Mouse (Mus musculus): ENCODE measurements around the gene Phlpp1. TPM values are rescaled to one million over a fixed set of nuclear protein-coding genes. Genes with fewer than 3 reads are reported as not detected.

Phlpp1 gene
- total and polyA plus RNA-seq, 3 experiments: 5.0 to 9.4 TPM; not detected in 1

DNA sequence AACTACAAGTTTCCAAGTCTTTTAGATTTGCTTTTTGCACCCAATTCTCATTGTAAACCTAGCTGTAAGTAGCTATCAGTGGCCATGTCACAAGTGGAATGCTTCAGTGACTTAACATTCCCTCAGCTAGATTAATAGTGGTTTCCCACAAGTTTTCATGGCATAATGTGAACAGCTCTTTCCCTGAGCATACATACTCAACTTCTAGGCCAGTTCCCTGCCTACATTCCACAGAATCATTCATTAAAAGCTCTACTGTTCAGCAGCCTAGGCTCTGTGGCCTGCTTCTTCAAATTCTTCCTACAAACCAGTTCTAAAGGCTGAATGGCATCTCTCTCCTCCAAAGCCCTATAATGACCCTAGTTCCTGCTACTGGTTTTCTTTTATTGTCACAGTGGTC is 65.4 kb downstream of the Phlpp1 start:
- peaks cover 3 to 5% of the 10 kb centered on the region in 2 experiments; a peak in 3 of 4 replicates for H3K4me1 ChIP-seq (ENCODE audit: control insufficient read depth in 1 of 2, insufficient read depth in 2 of 2, low read length in 2 of 2)
- DNase-seq (ENCODE audit: low read depth, low spot score): no peak

DNA sequence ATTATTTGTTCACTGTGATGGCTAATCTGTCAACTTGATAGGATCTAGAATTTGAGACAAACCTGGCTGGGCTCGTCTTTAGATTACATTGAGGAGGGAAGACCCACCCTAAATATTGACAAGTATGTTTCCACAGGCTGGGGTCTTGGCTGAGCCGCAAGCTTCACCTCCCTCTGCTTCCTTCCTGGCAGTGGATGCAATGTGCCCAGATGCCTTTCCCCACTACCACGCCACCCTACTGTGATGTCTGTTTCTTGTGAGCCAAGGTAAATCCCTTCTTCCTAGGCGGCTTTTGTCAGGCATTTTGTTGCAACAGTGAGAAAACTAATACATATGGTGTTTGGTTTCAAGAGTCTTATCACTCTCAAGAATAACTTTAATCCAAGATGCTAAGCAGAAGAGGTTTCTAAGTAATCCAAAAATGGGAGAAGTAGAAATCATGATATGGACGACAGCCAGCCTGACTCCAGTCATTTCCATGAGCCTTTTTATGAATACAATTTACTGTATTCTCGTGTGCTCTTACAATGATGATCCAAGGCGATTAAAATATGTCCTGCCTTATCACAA is 68.6 kb downstream of the Phlpp1 start:
- Histone ChIP-seq H3K27ac (ENCODE audit: control insufficient read depth, low read depth, low read length) (no peak overlapping the region), H3K9me3 (replicated peaks; ENCODE audit: insufficient read depth, low read length) (no peaks in the 10 kb centered on the region), H3K4me3 (ENCODE audit: control insufficient read depth in 1 of 2, insufficient read depth in 1 of 2, low read depth in 2 of 2, low read length in 2 of 2) (no peak overlapping the region), H3K9ac (ENCODE audit: control insufficient read depth, low read depth, low read length, poor library complexity, severe bottlenecking) (no peak overlapping the region), H3K79me2 (ENCODE audit: control insufficient read depth, insufficient read depth, low read length, poor library complexity) (no peaks in the 10 kb centered on the region), H3K36me3 (ENCODE audit: control insufficient read depth in 1 of 2, insufficient read depth in 2 of 2, low read length in 2 of 2) (no peaks in the 10 kb centered on the region), H3K4me1 (ENCODE audit: control insufficient read depth in 1 of 2, insufficient read depth in 2 of 2, low read length in 2 of 2) (no peaks in the 10 kb centered on the region), H3K27me3 (ENCODE audit: control insufficient read depth in 1 of 2, insufficient read depth in 2 of 2, low read length in 2 of 2) (no peaks in the 10 kb centered on the region)
- TF ChIP-seq POLR2AphosphoS5 (IDR thresholded peaks at IDR 0.05; ENCODE audit: borderline replicate concordance, low read depth, low read length) (no peak), ZKSCAN1 (IDR thresholded peaks at IDR 0.05; ENCODE audit: low read depth, low read length) (no peak), SIN3A (IDR thresholded peaks at IDR 0.05; ENCODE audit: low read length) (no peak), BHLHE40 (IDR thresholded peaks at IDR 0.05; ENCODE audit: borderline replicate concordance, low read depth, low read length) (no peak)
- DNase-seq (ENCODE audit: low read depth, low spot score): no peak

More for the DNA sequence above, 65.4 kb downstream of the Phlpp1 start:
- Histone ChIP-seq H3K36me3 (ENCODE audit: control insufficient read depth in 1 of 2, insufficient read depth in 2 of 2, low read length in 2 of 2) (peaks cover 0 to 2% of the 10 kb centered on the region in 2 experiments; a peak in 1 of 4 replicates), H3K27ac (ENCODE audit: control insufficient read depth, low read depth, low read length) (no peak overlapping the region), H3K27me3 (ENCODE audit: control insufficient read depth in 1 of 2, insufficient read depth in 2 of 2, low read length in 2 of 2) (no peaks in the 10 kb centered on the region), H3K79me2 (ENCODE audit: control insufficient read depth, insufficient read depth, low read length, poor library complexity) (0 out of 2 replicates have a peak, but pooled peaks cover 2% of the 10 kb centered on the region), H3K9me3 (replicated peaks; ENCODE audit: insufficient read depth, low read length) (no peaks in the 10 kb centered on the region), H3K9ac (ENCODE audit: control insufficient read depth, low read depth, low read length, poor library complexity, severe bottlenecking) (no peak overlapping the region), H3K4me3 (ENCODE audit: control insufficient read depth in 1 of 2, insufficient read depth in 1 of 2, low read depth in 2 of 2, low read length in 2 of 2) (no peak overlapping the region)
- TF ChIP-seq KAT2A (conservative IDR thresholded peaks at IDR 0.05; ENCODE audit: low read depth, low read length): no peak
- TF ChIP-seq GABPA (IDR thresholded peaks at IDR 0.05; ENCODE audit: low read depth, low read length): no peak
- no peak for TF ChIP-seq MEF2A (IDR thresholded peaks at IDR 0.05; ENCODE audit: extremely low read depth, insufficient replicate concordance, low read depth, low read length, poor library complexity, severe bottlenecking)
- no peak for TF ChIP-seq ZKSCAN1 (IDR thresholded peaks at IDR 0.05; ENCODE audit: low read depth, low read length)
- TF ChIP-seq TCF12 (IDR thresholded peaks at IDR 0.05; ENCODE audit: low read depth, low read length): no peak
- no peak for TF ChIP-seq JUND (IDR thresholded peaks at IDR 0.05; ENCODE audit: low read depth, low read length)
- TF ChIP-seq CHD1 (IDR thresholded peaks at IDR 0.05; ENCODE audit: low read depth, low read length): no peak

DNA sequence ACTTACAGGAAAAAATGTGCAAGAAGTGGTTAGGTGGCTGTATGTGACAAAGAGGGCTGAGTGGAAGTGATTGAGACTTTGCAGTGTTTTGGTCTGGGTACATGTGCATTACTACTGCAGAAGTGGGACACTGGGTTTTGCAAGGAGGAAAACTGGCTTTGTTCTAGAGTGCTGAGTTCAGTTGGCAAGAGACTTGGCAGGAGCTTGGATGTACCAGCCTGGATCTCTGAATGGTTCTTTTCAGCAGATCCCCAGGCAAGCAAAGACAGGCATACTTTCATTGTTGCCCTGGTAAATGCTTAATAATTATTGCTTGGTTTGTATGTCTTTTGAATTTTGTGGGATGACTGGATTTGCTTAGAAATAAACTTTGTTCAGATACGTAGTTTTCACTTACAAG is 69.5 kb downstream of the Phlpp1 start:
- no peak for DNase-seq (ENCODE audit: low read depth, low spot score)

More for the DNA sequence above, 69.5 kb downstream of the Phlpp1 start:
- Histone ChIP-seq H3K36me3 (ENCODE audit: control insufficient read depth in 1 of 2, insufficient read depth in 2 of 2, low read length in 2 of 2) (no peaks in the 10 kb centered on the region), H3K9ac (ENCODE audit: control insufficient read depth, low read depth, low read length, poor library complexity, severe bottlenecking) (no peak overlapping the region), H3K27me3 (ENCODE audit: control insufficient read depth in 1 of 2, insufficient read depth in 2 of 2, low read length in 2 of 2) (no peaks in the 10 kb centered on the region), H3K27ac (ENCODE audit: control insufficient read depth, low read depth, low read length) (no peak overlapping the region), H3K4me1 (ENCODE audit: control insufficient read depth in 1 of 2, insufficient read depth in 2 of 2, low read length in 2 of 2) (no peaks in the 10 kb centered on the region), H3K4me3 (ENCODE audit: control insufficient read depth in 1 of 2, insufficient read depth in 1 of 2, low read depth in 2 of 2, low read length in 2 of 2) (no peak overlapping the region), H3K79me2 (ENCODE audit: control insufficient read depth, insufficient read depth, low read length, poor library complexity) (no peaks in the 10 kb centered on the region), H3K9me3 (replicated peaks; ENCODE audit: insufficient read depth, low read length) (no peaks in the 10 kb centered on the region)
- TF ChIP-seq ELF1 (IDR thresholded peaks at IDR 0.05; ENCODE audit: low read depth, low read length) (no peak), TBP (IDR thresholded peaks at IDR 0.05; ENCODE audit: low read depth, low read length) (no peak), JUND (IDR thresholded peaks at IDR 0.05; ENCODE audit: low read depth, low read length) (no peak), CHD1 (IDR thresholded peaks at IDR 0.05; ENCODE audit: low read depth, low read length) (no peak), NELFE (IDR thresholded peaks at IDR 0.05; ENCODE audit: low read depth, low read length) (no peak), MYB (IDR thresholded peaks at IDR 0.05; ENCODE audit: low read depth, low read length) (no peak), GATA1 (IDR thresholded peaks at IDR 0.05; ENCODE audit: low read depth, low read length) (no peak), EP300 (IDR thresholded peaks at IDR 0.05; ENCODE audit: low read depth in 1 of 2, low read length in 2 of 2) (no peak), USF1 (IDR thresholded peaks at IDR 0.05; ENCODE audit: low read depth, low read length) (no peak), UBTF (IDR thresholded peaks at IDR 0.05; ENCODE audit: borderline replicate concordance, insufficient read depth, low read depth, low read length) (no peak), SIN3A (IDR thresholded peaks at IDR 0.05; ENCODE audit: low read length) (no peak), CHD2 (IDR thresholded peaks at IDR 0.05; ENCODE audit: low read length) (no peak), HCFC1 (IDR thresholded peaks at IDR 0.05; ENCODE audit: low read depth, low read length) (no peak), MAX (IDR thresholded peaks at IDR 0.05; ENCODE audit: low read length) (no peak), POLR2AphosphoS5 (IDR thresholded peaks at IDR 0.05; ENCODE audit: borderline replicate concordance, low read depth, low read length) (no peak)

All from MEL (cell line).